Mouse (Mus musculus) CH12F3 (cell line): Measurements from ENCODE around the gene Map7.

Experiments
- in situ Hi-C: fragments of 300-500 bp; cut with MboI; formaldehyde crosslinking; loops from 2 replicates; pipeline ENCODE4 v1.14.3; 2020; ENCODE audit warnings: low sequenced_read_pairs

Gene Map7

GRCm38 (mm10) chr10:20148130-20148772 lies at the start of gene Map7:
Gene Map7 (plus strand): TSS chr10:20148471.
- in situ Hi-C loops = no loop called here

- in situ Hi-C loops = no loop called here
Observed at GRCm38 (mm10) chr10:20101456-20101855, 46.8 kb upstream of the Map7 start.

GRCm38 (mm10) chr10:20104271-20104931 lies 43.9 kb upstream of the Map7 start:
- in situ Hi-C loops = no loop called here

GRCm38 (mm10) chr10:20105575-20105974 lies 42.7 kb upstream of the Map7 start:
- in situ Hi-C loops = no loop called here

- in situ Hi-C loops = no loop called here
Observed at GRCm38 (mm10) chr10:20107031-20107430, 41.2 kb upstream of the Map7 start.

- in situ Hi-C loops = no loop called here
Observed at GRCm38 (mm10) chr10:20111508-20111907, 36.8 kb upstream of the Map7 start.

- in situ Hi-C loops = no loop called here
Observed at GRCm38 (mm10) chr10:20112026-20112973, 36.0 kb upstream of the Map7 start.

- in situ Hi-C loops = no loop called here
Observed at GRCm38 (mm10) chr10:20119504-20120425, 28.5 kb upstream of the Map7 start.

GRCm38 (mm10) chr10:20121981-20122380 lies 26.3 kb upstream of the Map7 start:
- in situ Hi-C loops = no loop called here

GRCm38 (mm10) chr10:20123401-20123800 lies 24.9 kb upstream of the Map7 start:
- in situ Hi-C loops = no loop called here

GRCm38 (mm10) chr10:20124576-20124975 lies 23.7 kb upstream of the Map7 start:
- in situ Hi-C loops = no loop called here

- in situ Hi-C loops = no loop called here
Observed at GRCm38 (mm10) chr10:20125226-20125625, 23.0 kb upstream of the Map7 start.

GRCm38 (mm10) chr10:20132933-20133652 lies 15.2 kb upstream of the Map7 start:
- in situ Hi-C loops = no loop called here

- in situ Hi-C loops = no loop called here
Observed at GRCm38 (mm10) chr10:20135350-20136058, 12.8 kb upstream of the Map7 start.

- in situ Hi-C loops = no loop called here
Observed at GRCm38 (mm10) chr10:20136505-20136904, 11.8 kb upstream of the Map7 start.

GRCm38 (mm10) chr10:20141376-20141775 lies 6.9 kb upstream of the Map7 start:
- in situ Hi-C loops = no loop called here

GRCm38 (mm10) chr10:20148773-20149120 lies 476 bp downstream of the Map7 start:
- in situ Hi-C loops = no loop called here

GRCm38 (mm10) chr10:20149121-20149834 lies 1.0 kb downstream of the Map7 start:
- in situ Hi-C loops = no loop called here
